ENCODE assay signal across 18 mouse cellular contexts in the genomic region with DNA sequence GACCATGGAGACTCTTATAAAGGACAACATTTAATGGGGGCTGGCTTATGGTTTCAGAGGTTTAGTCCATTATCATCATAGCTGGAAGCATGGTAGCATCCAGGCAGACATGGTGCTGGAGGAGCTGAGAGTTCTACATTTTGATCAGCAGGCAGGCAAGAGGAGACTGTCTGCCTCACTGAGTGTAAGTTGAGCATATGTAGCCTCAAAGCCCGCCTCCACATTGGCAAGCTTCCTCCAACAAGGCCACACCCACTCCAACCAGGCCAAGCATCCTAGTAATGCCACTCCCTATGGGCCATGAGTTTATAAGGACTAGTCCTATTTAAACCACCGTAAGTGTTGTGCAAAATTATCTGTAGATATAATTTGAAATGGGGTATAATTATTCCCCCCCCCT. TPM values are rescaled to one million over a fixed set of nuclear protein-coding genes. Genes with fewer than 3 reads are reported as not detected.
"Had no signal": no experiment of that assay in that cellular context is flagged by ENCODE, and none has a peak within 500 bp of the region (broad histone marks: within the 10 kb centered on the region; RNA-seq: fewer than 3 reads in every experiment).

No protein-coding gene starts in this region.

- H3K36me3 ChIP-seq: kidney, embryonic 15.5 days; limb, embryonic 10.5 days; liver, embryonic 15.5 days; midbrain, embryonic 12.5 days; neural tube, embryonic 13.5 days; stomach, embryonic 15.5 days had no signal

- ATAC-seq: midbrain, embryonic 16.5 days had no signal

- DNase-seq: kidney, adult 18-20 months; kidney, postnatal 14 days; lung, adult 2 months; lung, postnatal 10 days; retina, postnatal 1 day; right cerebral cortex, postnatal 4 days; thymus, adult 18-20 months; thymus, postnatal 14 days had no signal

- H3K9ac ChIP-seq: kidney, embryonic 15.5 days; liver, embryonic 15.5 days; midbrain, embryonic 12.5 days; neural tube, embryonic 13.5 days; stomach, embryonic 15.5 days had no signal

- H3K27ac ChIP-seq: kidney, embryonic 15.5 days; limb, embryonic 10.5 days; liver, embryonic 15.5 days; macrophage; midbrain, embryonic 12.5 days; neural tube, embryonic 13.5 days; stomach, embryonic 15.5 days had no signal

- H3K4me1 ChIP-seq: limb, embryonic 10.5 days; liver, embryonic 15.5 days; midbrain, embryonic 12.5 days; neural tube, embryonic 13.5 days; stomach, embryonic 15.5 days had no signal

- H3K9me3 ChIP-seq: kidney, embryonic 15.5 days; limb, embryonic 10.5 days; liver, embryonic 15.5 days; midbrain, embryonic 12.5 days; neural tube, embryonic 13.5 days; stomach, embryonic 15.5 days had no signal

- H3K4me2 ChIP-seq: kidney, embryonic 15.5 days; liver, embryonic 11.5 days; liver, embryonic 15.5 days; midbrain, embryonic 12.5 days; neural tube, embryonic 13.5 days; stomach, embryonic 15.5 days had no signal

- H3K4me3 ChIP-seq: kidney, embryonic 15.5 days; limb, embryonic 10.5 days; liver, embryonic 15.5 days; midbrain, embryonic 12.5 days; neural tube, embryonic 13.5 days; stomach, embryonic 15.5 days had no signal

- H3K27me3 ChIP-seq: kidney, embryonic 15.5 days; liver, embryonic 15.5 days; midbrain, embryonic 12.5 days; neural tube, embryonic 13.5 days; stomach, embryonic 15.5 days had no signal

RNA-seq across cellular contexts. Expression of a gene that starts 20.6 kb away (rescaled TPM):
- total RNA-seq: megakaryocyte-erythroid progenitor cell, adult 5-6 weeks had no signal
